Mouse (Mus musculus) lung, postnatal 10 days (tissue): ENCODE results near the gene Wdfy2.

Source experiments
- DNase-seq: peaks from one replicate; pipeline ENCODE4 v3.0.0; 2021

Gene Wdfy2

GRCm38 (mm10) chr14:62844226-62844625, 6.7 kb downstream of the Wdfy2 start:
- DNase-seq, result peak; percentile 16

GRCm38 (mm10) chr14:62845011-62845840, 7.7 kb downstream of the Wdfy2 start:
- DNase-seq, result peak; percentile 58

- DNase-seq, result no peak
Observed at GRCm38 (mm10) chr14:62850980-62851379, 13.5 kb downstream of the Wdfy2 start.

- no peak for DNase-seq
Observed at GRCm38 (mm10) chr14:62852840-62853239, 15.4 kb downstream of the Wdfy2 start.

- DNase-seq, result no peak
Observed at GRCm38 (mm10) chr14:62855077-62855835, 17.8 kb downstream of the Wdfy2 start.

- peak; percentile 23 for DNase-seq
Observed at GRCm38 (mm10) chr14:62855863-62856262, 18.4 kb downstream of the Wdfy2 start.

- DNase-seq, result no peak
Observed at GRCm38 (mm10) chr14:62856490-62856889, 19.0 kb downstream of the Wdfy2 start.

- no peak for DNase-seq
Observed at GRCm38 (mm10) chr14:62857879-62858278, 20.4 kb downstream of the Wdfy2 start.

- no peak for DNase-seq
Observed at GRCm38 (mm10) chr14:62858311-62858710, 20.8 kb downstream of the Wdfy2 start.

GRCm38 (mm10) chr14:62862564-62862963, 25.1 kb downstream of the Wdfy2 start:
- DNase-seq, result no peak

GRCm38 (mm10) chr14:62864254-62864653, 26.8 kb downstream of the Wdfy2 start:
- no peak for DNase-seq

GRCm38 (mm10) chr14:62865405-62865804, 27.9 kb downstream of the Wdfy2 start:
- no peak for DNase-seq

- DNase-seq, result no peak
Observed at GRCm38 (mm10) chr14:62867069-62867468, 29.6 kb downstream of the Wdfy2 start.

- DNase-seq, result no peak
Observed at GRCm38 (mm10) chr14:62867576-62867975, 30.1 kb downstream of the Wdfy2 start.

GRCm38 (mm10) chr14:62868254-62868653, 30.8 kb downstream of the Wdfy2 start:
- no peak for DNase-seq

GRCm38 (mm10) chr14:62870238-62870638, 32.8 kb downstream of the Wdfy2 start:
- DNase-seq, result no peak

- no peak for DNase-seq
Observed at GRCm38 (mm10) chr14:62871431-62871830, 34.0 kb downstream of the Wdfy2 start.

- no peak for DNase-seq
Observed at GRCm38 (mm10) chr14:62871932-62872331, 34.5 kb downstream of the Wdfy2 start.

- DNase-seq, result no peak
Observed at GRCm38 (mm10) chr14:62873820-62874219, 36.3 kb downstream of the Wdfy2 start.

- no peak for DNase-seq
Observed at GRCm38 (mm10) chr14:62874348-62874747, 36.9 kb downstream of the Wdfy2 start.

GRCm38 (mm10) chr14:62878076-62878475, 40.6 kb downstream of the Wdfy2 start:
- DNase-seq, result peak; percentile 35

GRCm38 (mm10) chr14:62878634-62879430, 41.4 kb downstream of the Wdfy2 start:
- no peak for DNase-seq

GRCm38 (mm10) chr14:62879497-62879896, 42.0 kb downstream of the Wdfy2 start:
- DNase-seq, result peak; percentile 85
